Mouse (Mus musculus): ENCODE measurements around the gene Rnf187.

Gene Rnf187

DNA sequence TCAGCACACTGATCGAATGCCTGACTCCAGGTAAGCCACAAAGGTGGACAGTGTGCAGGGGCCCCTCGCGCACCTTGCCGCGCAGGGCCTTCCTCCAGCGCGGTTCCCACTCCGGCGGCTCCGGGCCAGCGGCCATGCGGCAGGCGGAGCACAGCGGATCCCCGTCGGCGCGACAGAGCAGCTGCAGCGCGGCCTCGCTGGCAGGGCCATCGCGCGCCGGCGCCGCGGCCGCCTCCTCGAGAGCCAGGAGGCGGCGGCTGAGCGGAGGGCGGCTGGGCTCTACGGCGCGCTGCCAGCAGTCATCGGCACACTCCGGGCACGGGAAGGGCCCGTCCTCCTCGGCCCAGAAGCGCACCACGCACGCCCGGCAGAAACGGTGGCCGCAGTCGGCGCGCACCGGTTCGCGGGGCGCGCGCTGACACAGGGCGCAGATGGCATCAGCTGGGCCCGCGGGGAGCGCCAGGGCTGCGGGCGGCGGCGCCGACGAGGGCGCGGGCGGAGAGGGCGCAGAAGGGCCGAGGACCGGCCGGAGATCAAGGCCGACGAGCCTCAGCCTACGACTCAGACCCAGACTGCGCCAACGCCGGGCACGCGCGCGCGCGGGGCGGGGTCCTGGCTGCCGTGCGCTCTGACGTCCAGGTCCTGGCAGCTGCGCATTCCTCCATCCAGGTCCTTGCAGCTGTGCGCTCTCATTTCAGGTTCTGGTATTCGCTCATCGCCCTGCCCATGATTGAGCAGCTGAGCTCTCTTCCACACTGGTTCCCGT, at the start of gene Rnf187:
Gene Rnf187, minus strand, starts transcription at position 595 of the 766 bp plus-strand sequence.
- peak; percentile 84 for DNase-seq (ENCODE audit: low spot score)

DNA sequence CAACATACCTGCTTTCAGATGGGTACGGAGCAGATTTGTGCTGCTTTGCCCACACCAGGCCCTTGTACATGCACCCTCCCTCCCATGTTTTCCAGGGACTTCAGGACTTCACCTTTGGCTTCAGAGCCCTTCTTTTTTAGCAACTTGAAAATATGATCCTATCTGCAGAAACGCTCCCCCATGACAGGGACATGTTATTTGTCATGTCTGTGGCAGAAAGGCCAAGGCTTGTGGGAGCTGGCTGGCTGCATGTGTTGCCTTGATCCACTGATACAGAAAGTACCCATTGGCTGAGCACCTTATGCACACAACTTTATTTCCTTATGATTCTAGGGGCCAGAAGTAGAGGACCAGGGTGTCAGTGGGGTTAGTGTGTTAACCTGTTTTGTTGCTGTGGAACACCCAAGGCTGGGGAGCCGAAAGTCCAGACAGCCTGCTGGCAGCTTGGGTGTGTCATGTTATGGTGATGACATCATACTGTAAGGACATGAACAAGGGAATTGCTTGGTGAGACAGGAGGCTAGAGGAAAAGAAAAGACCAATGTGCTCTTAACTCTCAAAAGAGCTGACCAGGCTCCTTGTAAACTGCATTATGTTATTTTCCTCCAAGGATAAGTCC, 46.7 kb upstream of the Rnf187 start:
- no peak for DNase-seq (ENCODE audit: low spot score)

DNA sequence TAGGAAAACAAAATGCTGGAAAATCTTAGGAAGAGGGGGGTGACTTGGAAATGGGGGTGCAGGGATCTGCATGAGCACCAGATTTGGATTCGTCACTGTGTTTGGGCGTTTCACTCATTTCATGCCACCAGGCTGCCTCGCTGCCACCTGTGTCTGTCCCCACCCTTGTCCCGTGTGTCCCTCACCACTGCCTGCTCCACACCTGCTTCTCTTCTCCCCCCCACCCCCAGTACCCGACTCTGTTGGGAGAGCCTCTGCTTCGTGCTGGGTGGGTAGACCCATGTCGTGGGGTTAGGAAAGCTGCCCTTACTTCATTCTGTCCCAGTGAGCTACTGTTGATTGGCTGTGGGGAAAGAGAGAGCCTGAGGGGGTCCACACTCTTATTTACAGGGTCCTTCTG, 45.9 kb upstream of the Rnf187 start:
- no peak for DNase-seq (ENCODE audit: low spot score)

DNA sequence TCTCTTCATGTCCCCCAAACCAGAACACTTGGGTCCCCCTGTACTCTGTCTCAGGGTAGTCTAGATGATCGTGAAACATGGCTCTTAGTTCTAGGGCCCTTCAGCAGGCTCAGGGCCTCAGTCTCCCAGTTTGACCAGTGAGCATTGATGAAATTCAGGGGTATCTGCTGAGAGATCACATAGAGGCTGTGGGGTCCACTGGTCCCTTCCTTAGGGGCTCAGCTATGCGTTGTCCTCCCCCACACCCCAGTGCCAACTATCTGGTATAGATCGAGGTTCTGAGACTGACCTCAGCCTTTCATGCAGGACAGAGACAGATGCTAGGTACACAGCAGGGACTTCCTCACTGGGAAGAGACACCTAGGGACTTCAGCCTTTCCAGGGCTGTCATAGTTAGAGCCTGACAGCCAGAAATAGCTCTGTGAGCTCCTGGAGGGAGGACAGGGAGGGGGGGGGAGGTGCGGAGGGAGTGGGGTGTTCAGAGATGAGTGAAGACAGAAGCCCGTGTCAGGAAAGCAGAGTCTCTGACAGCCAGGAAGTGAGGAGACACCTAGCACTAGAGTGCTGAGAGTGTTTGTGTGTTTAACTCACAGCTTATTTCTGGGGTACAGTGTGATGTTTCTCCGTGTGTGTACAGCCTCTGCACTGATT, 45.1 kb upstream of the Rnf187 start:
- DNase-seq (ENCODE audit: low spot score) = no peak

DNA sequence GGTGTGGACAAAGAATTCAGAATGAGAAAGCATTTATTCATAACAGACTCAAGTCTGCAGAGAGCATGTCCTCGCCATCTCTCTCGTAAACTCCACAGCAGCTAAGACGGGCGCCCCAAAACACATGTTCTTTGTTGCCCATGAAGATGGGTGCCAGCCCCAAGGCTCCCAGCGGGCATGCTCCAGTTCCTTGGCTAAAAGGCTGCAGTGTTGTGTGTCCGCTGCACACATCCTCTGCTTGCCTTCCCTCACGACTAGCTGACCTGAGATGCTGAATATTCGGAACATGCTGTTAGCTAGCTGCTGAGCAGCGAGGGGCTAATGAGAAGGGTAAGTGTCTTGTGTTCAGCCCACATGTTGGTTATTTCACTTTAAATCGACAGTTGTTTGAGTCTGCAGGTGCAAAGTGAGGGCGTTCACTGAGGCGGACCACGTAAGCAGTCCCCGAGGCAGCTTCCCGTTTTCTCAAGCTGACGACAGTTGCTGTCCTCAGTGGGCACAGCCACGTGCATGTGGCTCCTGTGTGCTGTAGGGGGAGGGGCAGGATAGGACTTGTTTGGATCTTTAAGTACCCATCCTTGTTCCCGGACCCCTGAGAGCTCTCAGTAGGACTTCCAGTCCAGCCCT, 43.9 kb upstream of the Rnf187 start:
- no peak for DNase-seq (ENCODE audit: low spot score)

DNA sequence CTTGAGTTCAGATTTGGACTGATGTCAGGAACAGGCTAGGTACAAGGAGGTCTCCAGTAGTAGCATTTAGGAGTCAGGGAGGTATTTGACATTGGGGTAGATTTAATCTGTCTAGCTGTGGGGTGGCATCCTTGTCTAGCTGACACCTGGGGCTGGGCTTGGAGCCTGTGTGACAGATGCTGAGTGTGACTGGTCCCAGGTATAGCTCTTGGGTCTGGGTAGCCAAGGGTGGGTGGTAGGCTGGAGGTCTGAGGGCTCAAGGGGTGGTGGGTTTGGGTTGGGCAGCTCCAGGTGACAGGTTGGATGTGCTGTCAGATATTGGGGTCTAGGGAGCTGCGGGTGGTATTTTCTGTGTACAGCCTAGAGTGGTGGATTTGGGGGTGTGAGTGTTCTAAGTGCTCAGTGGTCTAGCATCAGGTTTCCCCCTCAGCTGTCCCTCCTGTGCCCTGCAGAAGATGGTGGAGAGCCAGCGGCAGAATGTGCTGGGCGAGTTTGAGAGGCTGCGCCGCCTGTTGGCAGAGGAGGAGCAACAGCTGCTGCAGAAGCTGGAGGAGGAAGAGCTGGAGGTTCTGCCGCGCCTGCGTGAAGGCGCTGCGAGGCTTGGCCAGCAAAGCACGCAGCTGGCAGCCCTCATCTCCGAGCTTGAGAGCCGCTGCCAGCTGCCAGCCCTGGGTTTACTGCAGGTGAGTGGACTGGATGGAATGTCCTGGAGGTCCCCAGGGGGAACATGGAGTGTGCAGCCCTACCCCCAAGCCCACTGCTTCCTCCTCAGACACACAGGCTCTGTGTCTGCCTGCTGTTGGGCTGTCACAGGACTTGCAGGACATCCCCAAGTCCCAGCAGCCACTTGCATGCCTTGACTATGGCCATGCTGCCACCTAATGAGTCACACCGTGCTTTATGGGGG, 43.1 kb upstream of the Rnf187 start:
- no peak for DNase-seq (ENCODE audit: low spot score)

DNA sequence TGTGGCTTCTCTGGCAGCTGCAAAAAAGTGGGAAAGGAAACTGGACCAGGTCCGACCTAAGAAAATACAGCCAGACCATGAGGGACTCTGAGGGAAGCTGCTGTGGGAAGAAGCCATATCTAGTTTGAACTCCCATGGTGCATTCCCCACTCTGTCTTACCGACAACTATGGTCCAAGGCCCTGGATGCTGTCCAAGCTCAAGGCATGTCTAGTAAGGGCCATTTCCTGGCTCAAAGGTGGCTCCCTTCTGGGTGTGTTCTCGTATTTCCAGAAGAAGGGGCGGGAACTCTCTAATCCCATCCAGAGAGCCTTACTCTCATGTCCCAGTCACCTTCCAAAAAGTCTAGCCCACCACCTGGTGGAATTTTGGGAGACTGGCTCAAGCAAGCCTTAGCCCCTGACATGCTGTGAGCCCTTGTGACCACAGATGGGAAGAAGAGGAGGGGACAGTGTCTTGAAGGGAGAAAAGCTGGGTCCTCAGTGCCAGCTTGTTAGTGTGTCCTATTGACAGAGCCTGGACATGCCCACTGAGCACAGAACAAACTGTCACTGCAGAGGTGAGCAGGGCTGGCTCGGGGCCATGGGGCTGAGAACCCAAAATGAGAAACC, 41.8 kb upstream of the Rnf187 start:
- no peak for DNase-seq (ENCODE audit: low spot score)

DNA sequence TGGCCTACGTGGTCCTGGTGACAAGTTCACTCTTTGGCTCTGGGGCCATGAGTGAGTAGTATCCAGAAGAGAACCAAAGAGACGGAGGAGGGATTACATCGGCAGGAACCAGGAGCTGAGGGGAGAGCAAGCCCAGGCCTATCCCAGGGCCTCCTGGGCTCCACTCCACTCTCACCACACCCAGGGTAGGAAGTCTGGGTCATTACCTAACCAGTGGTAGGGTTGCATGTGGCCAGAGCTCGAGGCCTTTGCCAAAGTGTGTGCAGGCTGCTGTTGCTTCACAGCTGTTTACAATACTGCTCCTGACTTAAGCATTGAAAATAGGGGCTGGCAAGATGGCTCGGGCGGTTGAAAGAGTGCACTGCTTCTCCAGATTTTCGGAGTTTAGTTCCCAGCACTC, 40.9 kb upstream of the Rnf187 start:
- no peak for DNase-seq (ENCODE audit: low spot score)

DNA sequence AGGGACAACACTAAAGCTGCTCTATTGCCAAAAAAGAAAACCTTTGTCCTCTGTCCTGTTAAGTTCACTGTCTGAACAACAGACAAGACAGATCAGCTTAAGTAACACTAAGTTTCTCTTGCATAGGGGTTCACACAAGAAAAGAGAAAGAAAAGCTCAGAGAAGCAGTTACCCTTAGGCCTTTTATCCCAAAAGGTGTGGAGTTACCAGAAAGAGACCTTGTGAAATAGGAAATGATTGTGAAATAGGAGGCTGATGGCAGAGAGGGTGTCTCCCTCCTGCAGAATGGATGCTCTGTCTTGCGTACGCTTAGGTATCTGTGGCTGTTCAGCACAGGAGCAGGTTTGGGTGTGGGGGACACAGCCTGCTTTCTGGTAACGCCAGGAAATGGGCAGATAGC, 40.5 kb upstream of the Rnf187 start:
- DNase-seq (ENCODE audit: low spot score) = no peak

DNA sequence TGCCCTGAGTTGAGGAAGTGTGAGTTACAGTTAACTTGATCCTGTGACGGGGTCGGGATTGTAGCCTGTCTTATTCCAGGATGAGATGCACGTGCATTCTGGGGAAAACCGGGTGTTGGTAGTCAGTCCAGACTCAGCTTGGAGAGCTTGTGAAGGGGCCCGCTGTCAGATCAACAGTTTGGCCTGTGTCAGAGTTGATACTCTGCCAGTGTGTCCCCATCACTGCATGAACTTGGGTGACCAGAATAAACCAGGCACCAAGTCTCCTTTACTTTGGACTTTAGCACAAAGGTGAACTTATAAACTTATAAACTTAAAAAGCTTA, 40.0 kb upstream of the Rnf187 start:
- no peak for DNase-seq (ENCODE audit: low spot score)

DNA sequence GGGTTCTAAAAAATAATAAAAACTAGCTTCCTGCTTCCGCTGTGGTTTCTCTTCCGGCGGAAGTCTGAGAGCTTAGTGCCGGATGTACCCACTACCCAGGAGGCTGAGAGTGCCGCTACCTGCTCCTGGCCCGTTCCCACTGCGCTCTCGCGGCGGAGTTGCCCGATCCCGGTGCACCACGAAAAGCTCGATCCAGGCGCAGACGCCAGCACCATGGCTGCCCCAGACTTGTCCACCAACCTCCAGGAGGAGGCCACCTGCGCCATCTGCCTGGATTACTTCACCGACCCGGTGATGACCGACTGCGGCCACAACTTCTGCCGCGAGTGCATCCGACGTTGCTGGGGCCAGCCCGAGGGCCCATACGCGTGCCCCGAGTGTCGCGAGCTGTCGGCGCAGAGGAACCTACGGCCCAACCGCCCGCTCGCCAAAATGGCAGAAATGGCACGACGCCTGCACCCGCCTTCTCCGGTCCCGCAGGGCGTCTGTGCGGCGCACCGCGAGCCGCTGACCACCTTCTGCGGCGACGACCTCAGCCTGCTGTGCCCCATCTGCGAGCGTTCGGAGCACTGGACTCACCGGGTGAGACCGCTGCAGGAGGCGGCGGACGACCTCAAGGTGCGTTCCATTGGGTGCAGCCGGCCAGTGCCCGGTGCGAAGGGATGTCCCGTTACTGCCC, 39.5 kb upstream of the Rnf187 start, which contains the start of gene Trim11:
Gene Trim11, plus strand, starts transcription at position 67 of the 679 bp plus-strand sequence.
- DNase-seq (ENCODE audit: low spot score) = no peak

DNA sequence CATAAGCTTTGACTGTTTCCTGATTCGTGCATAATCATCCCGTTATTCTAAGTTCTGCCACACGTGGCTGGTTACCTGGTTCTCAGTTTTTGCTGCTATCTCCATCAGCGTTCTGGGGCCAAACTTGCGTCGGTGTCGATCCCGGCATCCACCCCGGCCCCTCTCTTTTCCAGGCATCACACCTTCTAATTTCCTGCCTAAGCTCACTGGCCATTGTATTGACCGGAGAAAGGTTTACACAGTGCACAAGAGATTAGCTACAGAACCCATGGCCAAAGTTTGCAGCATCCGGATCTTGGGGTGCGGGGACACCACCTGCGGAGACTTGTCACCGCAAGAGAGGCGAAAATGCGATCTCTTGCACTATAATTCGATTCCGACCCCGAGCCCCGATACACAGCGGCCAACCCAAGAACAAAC, 38.9 kb upstream of the Rnf187 start:
- no peak for DNase-seq (ENCODE audit: low spot score)

DNA sequence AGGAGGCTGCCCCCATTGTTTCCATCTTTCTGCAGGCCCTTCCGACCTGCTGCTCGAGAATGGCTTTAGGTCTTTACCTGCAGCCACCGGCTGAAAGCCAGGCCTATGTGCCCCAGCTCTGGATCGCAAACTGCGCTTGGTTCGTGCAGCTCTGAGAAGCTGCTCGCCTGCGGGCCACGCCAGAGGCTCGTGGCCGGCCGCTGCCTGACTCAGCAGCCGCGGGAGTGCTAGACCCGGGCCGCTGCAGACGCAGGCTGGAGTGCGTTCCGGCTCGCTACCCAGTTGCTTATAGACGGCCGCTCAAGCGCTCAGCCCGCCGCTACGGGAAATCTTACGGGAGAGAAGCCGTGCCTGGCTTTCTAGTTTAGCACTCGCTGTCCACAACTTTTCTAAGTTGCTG, 38.4 kb upstream of the Rnf187 start:
- DNase-seq (ENCODE audit: low spot score) = no peak

DNA sequence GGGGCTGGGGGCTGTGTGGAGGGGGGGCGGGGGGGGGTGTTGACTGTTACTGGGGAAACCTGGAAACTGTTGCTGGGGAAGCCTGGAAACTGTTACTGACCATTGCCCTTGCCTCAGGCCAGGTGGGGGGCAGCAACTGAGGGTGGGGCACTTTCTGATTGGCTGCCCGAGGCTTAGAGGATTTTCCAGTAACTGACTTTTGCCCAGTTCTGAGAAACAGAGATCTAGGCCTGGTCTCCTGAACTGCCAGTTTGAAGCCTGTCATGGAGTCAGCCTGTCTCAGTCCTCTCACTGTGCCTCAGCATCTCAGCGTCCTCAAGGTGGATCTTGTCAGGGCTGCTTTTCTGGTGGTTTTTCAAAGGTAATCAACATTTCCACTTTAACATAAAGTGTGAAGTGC, 35.7 kb upstream of the Rnf187 start:
- DNase-seq (ENCODE audit: low spot score) = no peak

DNA sequence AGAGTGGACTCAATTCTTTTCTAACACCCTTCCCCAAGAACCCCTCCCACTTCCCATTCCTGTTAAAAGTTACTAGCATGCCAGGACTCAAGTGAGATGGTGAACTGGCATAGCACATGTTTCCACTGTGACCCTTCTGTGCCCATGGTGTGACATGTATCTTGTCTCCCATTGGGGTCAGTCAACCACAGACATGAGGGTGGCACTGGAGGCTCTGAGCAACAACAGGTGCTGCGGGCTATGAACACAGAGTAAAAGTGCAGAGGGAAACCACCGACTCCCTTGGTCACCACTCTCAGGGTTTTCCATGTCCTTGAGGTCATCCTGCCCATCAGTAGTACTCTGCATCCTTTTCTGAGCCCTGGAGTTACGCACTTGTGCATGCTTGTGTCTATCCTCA, 33.1 kb upstream of the Rnf187 start:
- DNase-seq (ENCODE audit: low spot score) = no peak

DNA sequence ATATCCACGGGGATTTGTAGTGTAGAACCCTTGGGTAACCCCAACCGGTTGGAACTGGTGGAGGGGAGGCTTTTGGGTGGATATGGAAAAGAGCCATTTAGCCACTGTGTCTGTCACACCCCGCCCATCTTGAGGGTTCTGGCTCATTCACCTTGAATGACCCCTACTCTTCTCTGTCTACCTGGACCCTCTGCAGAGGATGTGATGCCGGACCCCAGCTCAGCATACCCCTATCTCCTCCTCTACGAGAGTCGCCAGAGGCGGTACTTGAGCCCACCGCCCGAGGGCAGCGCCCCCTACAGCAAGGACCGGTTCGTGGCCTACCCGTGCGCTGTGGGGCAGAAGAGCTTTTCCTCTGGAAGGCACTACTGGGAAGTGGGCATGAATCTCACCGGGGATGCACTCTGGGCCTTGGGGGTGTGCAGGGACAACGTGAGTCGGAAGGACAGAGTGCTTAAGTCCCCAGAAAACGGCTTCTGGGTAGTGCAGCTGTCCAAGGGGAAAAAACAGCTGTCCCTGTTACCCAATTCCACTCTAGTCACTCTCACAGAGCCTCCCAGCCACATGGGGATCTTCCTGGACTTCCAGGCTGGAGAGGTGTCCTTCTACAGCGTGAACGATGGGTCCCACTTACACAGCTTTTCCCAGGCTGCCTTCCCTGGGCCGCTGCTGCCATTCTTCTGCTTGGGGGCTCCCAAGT, 32.3 kb upstream of the Rnf187 start:
- DNase-seq (ENCODE audit: low spot score) = no peak

DNA sequence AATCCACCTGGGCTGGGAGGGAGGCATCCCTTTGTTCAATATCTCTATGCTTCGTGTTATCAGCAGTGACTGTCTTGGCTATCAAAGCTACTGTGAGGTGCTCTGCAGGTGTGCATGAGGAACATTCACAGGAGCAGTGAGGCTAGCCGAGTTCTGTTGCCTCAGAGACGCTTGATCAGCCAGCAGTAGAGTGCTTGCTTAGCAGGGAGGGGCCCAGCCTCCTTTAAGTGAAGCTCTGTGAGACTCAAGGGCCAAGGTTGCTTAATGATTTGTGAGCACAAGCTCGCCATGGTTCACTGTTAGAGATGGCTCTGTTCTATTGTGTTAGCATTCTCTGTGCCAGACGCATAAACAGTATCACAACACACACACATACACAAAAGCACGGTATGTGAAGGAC, 30.9 kb upstream of the Rnf187 start:
- DNase-seq (ENCODE audit: low spot score) = no peak

DNA sequence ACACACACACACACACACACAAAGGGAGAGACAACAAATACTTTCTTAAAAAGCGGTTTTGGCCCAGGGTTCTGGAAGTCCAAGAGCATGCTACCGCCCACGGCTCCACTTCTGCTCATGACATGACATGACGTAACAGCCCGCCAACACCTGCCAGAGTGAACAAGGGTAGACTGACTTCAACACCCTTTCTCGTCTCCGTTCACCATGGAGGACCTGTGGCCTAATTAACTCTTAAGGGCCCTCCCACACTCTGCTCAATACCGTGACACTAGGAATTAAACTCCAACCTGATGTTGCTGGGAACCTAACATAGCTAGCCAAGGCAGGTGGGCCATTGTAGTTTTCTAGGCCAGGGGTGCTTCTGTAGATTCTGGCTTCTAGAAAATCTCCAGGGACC, 30.3 kb upstream of the Rnf187 start:
- DNase-seq (ENCODE audit: low spot score) = no peak

DNA sequence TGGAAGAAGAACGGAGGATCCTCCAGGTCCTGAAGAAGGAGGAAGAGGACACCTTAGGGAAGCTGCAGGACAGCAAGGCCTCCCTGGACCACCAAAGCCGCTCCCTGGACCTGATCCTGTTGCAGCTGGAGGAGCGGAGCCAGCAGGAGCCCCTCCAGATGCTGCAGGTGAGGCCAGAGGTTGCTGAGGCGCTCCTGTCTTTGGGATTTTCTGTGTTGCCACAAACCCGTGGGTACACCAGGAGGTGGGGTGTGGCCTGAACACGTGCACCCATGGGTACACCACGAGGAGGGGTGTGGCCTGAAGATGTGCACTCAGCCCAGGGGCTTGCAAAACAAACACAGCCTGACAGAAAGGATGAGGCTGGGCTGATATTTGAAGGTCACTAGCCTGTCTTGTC, 29.8 kb upstream of the Rnf187 start:
- DNase-seq (ENCODE audit: low spot score) = no peak

DNA sequence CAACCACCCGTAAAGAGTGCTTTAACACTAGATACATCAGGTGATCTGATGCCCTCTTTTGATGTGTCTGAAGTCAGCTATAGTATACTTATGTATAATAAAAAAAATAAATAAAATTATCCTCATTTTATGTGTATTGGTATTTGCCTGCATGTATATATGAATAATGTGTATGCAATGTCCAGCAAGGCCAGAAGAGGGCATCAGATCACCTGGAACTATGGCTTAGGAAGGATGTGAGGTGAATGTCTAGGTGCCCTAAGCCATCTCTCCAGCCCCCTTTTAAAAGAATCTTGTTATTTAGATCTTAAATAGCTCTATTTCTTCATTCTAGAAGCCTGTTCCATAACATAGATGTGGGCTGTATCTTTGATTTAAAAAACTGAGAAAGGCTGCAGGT, 28.6 kb upstream of the Rnf187 start:
- DNase-seq (ENCODE audit: low spot score) = no peak
